Mouse (Mus musculus) heart, postnatal 25 days (tissue): ENCODE results near the gene Olfr921. TPM values are rescaled to one million over a fixed set of nuclear protein-coding genes. Genes with fewer than 3 reads are reported as not detected.

Experiments
- DNase-seq: peaks from one replicate; pipeline ENCODE4 v3.0.0; 2022; ENCODE audit warnings: low spot score
- intact Hi-C: fragments of 180-260 bp; cut with DNase I; formaldehyde crosslinking; loops from one replicate; pipeline ENCODE4 v1.15.1; 2025
- total RNA-seq, 2 experiments: library from RNA; stranded (reverse); gene quantifications; 2 replicates each; pipeline ENCODE4 v1.2.3; 2021

Olfr921 gene
- total RNA-seq, result not detected

DNA sequence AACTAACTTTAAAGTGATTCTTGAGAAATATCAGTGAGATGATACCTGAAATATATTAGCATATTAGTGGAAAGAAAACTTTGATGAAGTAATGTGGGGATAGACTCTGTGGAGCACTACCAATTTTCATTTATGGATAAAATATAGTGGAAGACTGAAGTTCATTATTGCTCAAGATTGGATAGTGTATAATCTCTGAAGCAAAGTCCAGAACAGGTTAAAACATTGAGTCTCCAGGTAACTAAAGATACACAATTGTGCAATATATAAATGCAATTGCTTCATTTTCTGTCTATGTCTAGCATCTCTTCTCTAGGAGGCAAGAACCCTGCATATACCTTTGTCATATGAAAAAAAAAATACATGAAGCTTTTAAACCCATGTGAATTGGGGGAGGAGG is at the start of gene Olfr921:
Gene Olfr921, plus strand, starts transcription at position 301 of the 400 bp plus-strand sequence.
- DNase-seq, result no peak
- intact Hi-C loops, result no loop called here

DNA sequence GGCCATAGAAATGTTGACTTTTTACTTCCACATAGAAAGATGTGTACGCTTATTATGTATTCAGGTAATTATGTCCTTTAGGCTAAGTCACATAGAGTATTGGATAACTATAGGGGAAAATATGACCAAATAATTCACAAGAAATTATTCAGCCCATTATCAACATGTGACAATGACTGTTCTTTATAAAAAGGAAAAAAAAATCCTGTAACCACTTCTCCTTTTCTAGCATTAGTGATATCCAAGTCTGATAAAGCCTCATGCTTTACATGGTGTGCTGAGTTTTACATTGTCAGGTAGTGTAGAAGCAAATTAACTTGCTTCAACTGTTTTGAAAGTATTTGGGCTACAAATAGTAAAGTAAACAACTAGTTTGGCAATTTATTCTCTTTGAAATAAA is 48.8 kb upstream of the Olfr921 start:
- intact Hi-C loops, result no loop called here
- DNase-seq, result no peak

GRCm38 (mm10) chr9:38728218-38728617 is 44.6 kb upstream of the Olfr921 start:
- intact Hi-C loops, result no loop called here
- no peak for DNase-seq

DNA sequence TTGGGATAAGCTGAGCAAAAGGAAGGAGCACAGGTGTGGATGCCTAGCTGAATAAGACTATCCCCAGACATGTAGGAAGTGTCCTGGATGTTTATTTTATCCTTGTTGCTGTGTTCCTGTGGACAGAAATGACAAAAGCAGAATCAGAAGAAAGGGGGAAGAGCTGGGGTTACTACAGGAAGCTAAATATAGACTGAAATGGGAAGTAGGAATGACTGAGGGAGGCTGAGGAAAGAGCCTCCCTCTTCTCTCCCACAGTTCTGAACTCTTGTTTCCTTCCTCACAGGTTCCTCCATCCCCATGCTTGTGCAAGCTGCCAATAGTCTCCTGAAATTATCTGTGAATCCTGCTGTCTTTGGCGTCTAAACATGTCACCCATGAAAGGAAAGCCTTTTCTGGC is 31.5 kb upstream of the Olfr921 start:
- no peak for DNase-seq
- intact Hi-C loops, result no loop called here

DNA sequence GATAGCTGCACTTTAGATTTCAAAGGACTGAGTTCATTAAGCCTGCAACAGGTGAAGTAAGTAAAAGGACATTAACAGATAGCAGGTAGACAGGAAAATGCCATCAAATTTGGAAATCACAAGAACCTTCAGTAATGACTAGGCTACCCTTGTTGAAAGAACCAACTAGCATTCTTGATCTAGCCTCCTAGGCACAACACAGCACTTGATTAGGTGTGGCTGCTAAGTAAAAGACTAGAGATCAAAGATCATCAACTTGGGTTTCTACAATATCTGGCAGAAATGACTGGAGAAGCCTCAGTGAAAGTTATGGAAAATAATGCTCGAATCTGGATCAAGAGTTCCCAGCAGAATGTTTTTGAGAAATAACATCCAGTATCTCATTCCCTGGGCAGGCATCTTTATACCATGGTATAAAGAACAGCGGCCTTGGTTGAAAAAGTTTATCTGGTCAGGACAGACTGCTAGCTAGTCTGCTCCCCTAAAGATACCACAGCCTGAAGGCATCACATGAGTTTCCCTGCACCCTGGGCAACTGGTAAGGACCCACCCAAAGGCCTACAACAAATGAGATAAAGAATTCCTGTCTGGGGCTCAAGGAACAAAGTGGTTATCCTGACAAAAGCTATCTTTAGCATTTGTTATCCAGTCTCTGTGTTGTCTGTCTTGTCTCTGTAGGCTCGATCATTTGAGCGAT is 28.1 kb upstream of the Olfr921 start:
- intact Hi-C loops, result no loop called here
- no peak for DNase-seq

DNA sequence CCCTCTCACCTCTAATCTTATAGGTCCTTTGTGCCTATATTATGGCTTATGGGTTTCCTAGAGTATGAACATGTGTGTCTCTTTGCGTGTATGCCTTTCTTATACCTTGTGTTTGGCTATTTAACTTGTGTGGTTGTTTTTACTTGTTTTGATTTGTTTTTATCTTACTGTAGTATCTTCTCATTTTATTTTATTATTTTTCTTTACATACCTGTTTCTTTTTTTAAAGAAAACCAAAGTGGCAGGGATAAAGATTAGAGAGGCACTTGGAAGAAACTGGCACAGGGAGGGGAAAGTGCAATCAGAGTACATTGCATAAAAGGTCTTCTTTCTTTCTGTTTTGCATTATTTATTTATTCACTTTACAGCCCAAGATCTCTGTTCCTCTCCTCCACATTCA is 20.9 kb upstream of the Olfr921 start, which contains the start of gene Olfr920:
Gene Olfr920, plus strand, starts transcription at position 301 of the 400 bp plus-strand sequence.
- intact Hi-C loops, result no loop called here
- DNase-seq, result no peak

GRCm38 (mm10) chr9:38792689-38793088 is 19.8 kb downstream of the Olfr921 start:
- intact Hi-C loops, result no loop called here
- DNase-seq, result no peak

DNA sequence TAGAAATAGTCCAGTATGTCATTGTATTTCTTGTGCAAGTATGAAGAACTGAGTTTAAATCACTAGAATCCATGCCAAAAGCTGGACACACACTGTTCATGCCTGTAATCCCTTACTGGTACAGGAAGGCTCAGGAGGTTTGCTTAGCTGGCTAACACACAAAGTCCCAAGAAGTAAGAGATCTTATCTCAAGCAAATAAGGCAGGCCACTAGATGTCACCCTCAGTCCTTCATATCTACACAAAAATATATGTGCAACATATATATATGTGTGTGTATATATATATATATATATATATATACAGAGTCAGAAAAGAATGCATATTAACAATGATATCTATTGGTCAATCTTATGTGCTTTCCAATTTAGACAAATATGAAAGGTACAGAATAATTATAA is 32.8 kb downstream of the Olfr921 start:
- intact Hi-C loops, result no loop called here
- DNase-seq, result no peak

- DNase-seq, result no peak
- intact Hi-C loops, result no loop called here
Measured at GRCm38 (mm10) chr9:38814314-38814713, 41.4 kb downstream of the Olfr921 start, which contains the start of gene Olfr922. TSS of gene Olfr922 (plus strand) at chr9:38814614.

DNA sequence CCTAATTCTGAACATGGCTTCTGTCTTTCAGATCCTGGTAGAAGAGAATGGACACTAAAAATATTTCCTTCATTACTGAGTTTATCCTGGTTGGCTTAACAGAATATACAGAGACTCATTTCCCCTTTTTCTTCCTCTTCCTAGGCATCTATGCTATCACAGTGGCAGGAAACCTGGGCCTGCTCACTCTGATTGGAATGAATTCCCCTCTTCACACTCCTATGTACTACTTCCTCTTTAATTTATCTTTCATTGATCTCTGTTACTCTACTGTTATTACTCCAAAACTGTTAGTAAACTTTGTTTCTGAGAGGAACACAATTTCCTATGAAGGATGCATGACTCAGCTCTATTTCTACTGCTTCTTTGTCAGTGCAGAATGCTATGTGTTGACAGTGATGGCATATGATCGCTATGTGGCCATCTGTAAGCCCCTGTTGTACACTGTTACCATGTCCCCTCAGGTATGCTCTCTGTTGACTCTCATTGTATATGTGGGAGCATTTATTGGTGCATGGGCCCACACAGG is 42.7 kb downstream of the Olfr921 start:
- intact Hi-C loops, result no loop called here
- DNase-seq, result no peak

GRCm38 (mm10) chr9:38826245-38826644 is 53.4 kb downstream of the Olfr921 start, which contains the start of gene Olfr923:
TSS of gene Olfr923 (plus strand) at chr9:38826545.
- no peak for DNase-seq
- intact Hi-C loops, result no loop called here

Other genes with a start within 250 kb of the Olfr921 start
- not detected for gene Olfr910, start 235.2 kb upstream of the Olfr921 start, total RNA-seq
- not detected for gene Olfr912, start 192.9 kb upstream of the Olfr921 start, total RNA-seq
- not detected for gene Olfr913, start 180.3 kb upstream of the Olfr921 start, total RNA-seq
- not detected for gene Olfr914, start 168.0 kb upstream of the Olfr921 start, total RNA-seq
- gene Olfr916, start 113.2 kb upstream of the Olfr921 start, total RNA-seq, result not detected
- gene Olfr917, start 107.2 kb upstream of the Olfr921 start, total RNA-seq, result not detected
- not detected for gene Olfr918, start 98.5 kb upstream of the Olfr921 start, total RNA-seq
- gene Olfr919, start 69.4 kb upstream of the Olfr921 start, total RNA-seq, result not detected
- gene Vwa5a, start 54.8 kb upstream of the Olfr921 start, total RNA-seq, result 10 to 100 TPM; 28.7 to 33.5 TPM
- gene Olfr920, start 20.8 kb upstream of the Olfr921 start, total RNA-seq, result under 1 TPM; 0.06 to 0.08 TPM
- gene Olfr922, start 41.5 kb downstream of the Olfr921 start, total RNA-seq, result not detected
- gene Olfr923, start 53.5 kb downstream of the Olfr921 start, total RNA-seq, result not detected
- gene Olfr924, start 71.4 kb downstream of the Olfr921 start, total RNA-seq, result not detected
- gene Olfr26, start 82.0 kb downstream of the Olfr921 start, total RNA-seq, result not detected
- not detected for gene Olfr926, start 104.1 kb downstream of the Olfr921 start, total RNA-seq
- not detected for gene Olfr930, start 156.7 kb downstream of the Olfr921 start, total RNA-seq
- not detected for gene Olfr933, start 199.2 kb downstream of the Olfr921 start, total RNA-seq
- gene Olfr934, start 215.2 kb downstream of the Olfr921 start, total RNA-seq, result not detected
- not detected for gene Olfr935, start 226.6 kb downstream of the Olfr921 start, total RNA-seq